Mouse (Mus musculus) kidney, embryonic 15.5 days (tissue): Measurements from ENCODE around the gene Cdca7l. TPM values are rescaled to one million over a fixed set of nuclear protein-coding genes. Genes with fewer than 3 reads are reported as not detected.

Experiments used
- ATAC-seq: fragments of 200-750 bp; cut with Nextera tagmentation; replicated peaks from 2 replicates; pipeline ENCODE4 v1.8.0; 2017; ENCODE audit warnings: moderate TSS enrichment; ENCODE audit not compliant: low FRiP score
- H3K27ac ChIP-seq: fragments of 300-500 bp; sonication (generic); 2 replicates; pipeline ENCODE4 v1.5.1; 2015; ENCODE audit warnings: mild to moderate bottlenecking, inconsistent platforms
- H3K27me3 ChIP-seq: fragments of 300-500 bp; sonication (generic); 2 replicates; pipeline ENCODE4 v1.6.1; 2015; ENCODE audit warnings: inconsistent platforms
- H3K36me3 ChIP-seq: fragments of 300-500 bp; sonication (generic); 2 replicates; pipeline ENCODE4 v1.6.1; 2015; ENCODE audit warnings: inconsistent platforms
- H3K4me1 ChIP-seq: fragments of 300-500 bp; sonication (generic); 2 replicates; pipeline ENCODE4 v1.6.1; 2015; ENCODE audit warnings: inconsistent platforms
- H3K4me2 ChIP-seq: fragments of 300-500 bp; sonication (generic); 2 replicates; pipeline ENCODE4 v1.6.1; 2015; ENCODE audit warnings: moderate library complexity, mild to moderate bottlenecking, inconsistent platforms
- H3K4me3 ChIP-seq: fragments of 300-500 bp; sonication (generic); replicated peaks from 2 replicates; pipeline ENCODE4 v1.5.1; 2015; ENCODE audit warnings: mild to moderate bottlenecking, inconsistent platforms
- H3K9ac ChIP-seq: fragments of 300-500 bp; sonication (generic); 2 replicates; pipeline ENCODE4 v1.6.1; 2015; ENCODE audit warnings: mild to moderate bottlenecking, inconsistent platforms
- H3K9me3 ChIP-seq: fragments of 300-500 bp; sonication (generic); replicated peaks from 2 replicates; pipeline ENCODE4 v1.6.1; 2016; ENCODE audit warnings: inconsistent platforms
- WGBS: fragments of 180-500 bp; shearing (Covaris S2); methylation state at CpG from one replicate; pipeline ENCODE4 v1.1.7; 2015; ENCODE audit warnings: mixed read lengths; 5-methylcytosine and 5-hydroxymethylcytosine counted together
- polyA plus RNA-seq: library from polyadenylated mRNA; unstranded; fragments of >200 nt; fragmentation: Nextera tagmentation; extraction: Ambion mirVana; gene quantifications from 2 replicates; pipeline ENCODE4 v1.2.1, GENCODE M21; 2015

The Cdca7l gene
- polyA plus RNA-seq, 1 experiment from 2014 or later = 56.0 TPM

GRCm38 (mm10) chr12:117844075-117844408 lies 40.0 kb downstream of the Cdca7l start:
- Histone ChIP-seq H3K27me3 (no peaks in the 10 kb centered on the region), H3K27ac (peak overlapping the region; percentile 90), H3K4me1 (peaks cover 16% of the 10 kb centered on the region), H3K4me3 (peak overlapping the region; percentile 87), H3K9me3 (no peaks in the 10 kb centered on the region), H3K36me3 (no peaks in the 10 kb centered on the region), H3K4me2 (peak overlapping the region; percentile 92), H3K9ac (peak overlapping the region; percentile 85)
- under 1% methylated on average over 15 of the region's 15 CpGs for WGBS
- no peak for ATAC-seq

- WGBS = 31% methylated on average over 2 of the region's 2 CpGs
- peak overlapping the region; percentile 33; the same call in 1 of the 2 replicates for H3K9ac ChIP-seq
- peaks cover 16% of the 10 kb centered on the region for H3K4me1 ChIP-seq
- H3K36me3 ChIP-seq = no peaks in the 10 kb centered on the region
- ATAC-seq = no peak
- H3K9me3 ChIP-seq = no peaks in the 10 kb centered on the region
- H3K27me3 ChIP-seq = no peaks in the 10 kb centered on the region
- no peak overlapping the region for H3K27ac ChIP-seq
- peak overlapping the region; percentile 87 for H3K4me3 ChIP-seq
- H3K4me2 ChIP-seq = peak overlapping the region; percentile 92
Measured at GRCm38 (mm10) chr12:117844917-117845316, 40.8 kb downstream of the Cdca7l start.

- Histone ChIP-seq H3K4me2 (no peak overlapping the region), H3K27me3 (no peaks in the 10 kb centered on the region), H3K27ac (no peak overlapping the region), H3K9me3 (no peaks in the 10 kb centered on the region), H3K4me3 (no peak overlapping the region), H3K36me3 (no peaks in the 10 kb centered on the region), H3K4me1 (peaks cover 19% of the 10 kb centered on the region), H3K9ac (no peak overlapping the region)
- no peak for ATAC-seq
- WGBS = 93% methylated on average over 6 of the region's 6 CpGs
Measured at GRCm38 (mm10) chr12:117848621-117849020, 44.5 kb downstream of the Cdca7l start.

- Histone ChIP-seq H3K4me3 (no peak overlapping the region), H3K36me3 (no peaks in the 10 kb centered on the region), H3K9me3 (no peaks in the 10 kb centered on the region), H3K27me3 (no peaks in the 10 kb centered on the region), H3K4me2 (no peak overlapping the region), H3K4me1 (peaks cover 11% of the 10 kb centered on the region), H3K9ac (no peak overlapping the region), H3K27ac (no peak overlapping the region; the same call in 1 of the 2 replicates)
- ATAC-seq = no peak
- 63% methylated on average over 10 of the region's 10 CpGs for WGBS
Measured at GRCm38 (mm10) chr12:117850472-117850871, 46.4 kb downstream of the Cdca7l start.

- H3K36me3 ChIP-seq = no peaks in the 10 kb centered on the region
- H3K4me1 ChIP-seq = peaks cover 6% of the 10 kb centered on the region; the same call in 1 of the 2 replicates
- ATAC-seq = peak; percentile 65; the same call in 1 of the 2 replicates
- H3K9ac ChIP-seq = no peak overlapping the region
- 27% methylated on average over 6 of the region's 6 CpGs for WGBS
- H3K27ac ChIP-seq = no peak overlapping the region
- H3K9me3 ChIP-seq = no peaks in the 10 kb centered on the region
- no peak overlapping the region for H3K4me3 ChIP-seq
- no peaks in the 10 kb centered on the region for H3K27me3 ChIP-seq
- H3K4me2 ChIP-seq = no peak overlapping the region
Measured at GRCm38 (mm10) chr12:117853316-117853715, 49.2 kb downstream of the Cdca7l start.

GRCm38 (mm10) chr12:117857023-117857422 lies 52.9 kb downstream of the Cdca7l start:
- Histone ChIP-seq H3K27ac (no peak overlapping the region), H3K36me3 (no peaks in the 10 kb centered on the region), H3K4me1 (no peaks in the 10 kb centered on the region), H3K9me3 (no peaks in the 10 kb centered on the region), H3K9ac (no peak overlapping the region), H3K4me2 (no peak overlapping the region), H3K4me3 (no peak overlapping the region), H3K27me3 (no peaks in the 10 kb centered on the region)
- ATAC-seq = no peak
- 82% methylated on average over 9 of the region's 9 CpGs for WGBS

GRCm38 (mm10) chr12:117857884-117858283 lies 53.8 kb downstream of the Cdca7l start:
- 77% methylated on average over 6 of the region's 6 CpGs for WGBS
- Histone ChIP-seq H3K4me3 (no peak overlapping the region), H3K4me2 (no peak overlapping the region), H3K4me1 (no peaks in the 10 kb centered on the region), H3K36me3 (no peaks in the 10 kb centered on the region), H3K27me3 (no peaks in the 10 kb centered on the region), H3K27ac (no peak overlapping the region), H3K9me3 (no peaks in the 10 kb centered on the region), H3K9ac (no peak overlapping the region)
- ATAC-seq = no peak

- no peak for ATAC-seq
- WGBS = 72% methylated on average over 7 of the region's 7 CpGs
- no peak overlapping the region for H3K4me2 ChIP-seq
Measured at GRCm38 (mm10) chr12:117860840-117861239, 56.8 kb downstream of the Cdca7l start.

GRCm38 (mm10) chr12:117861249-117861648 lies 57.2 kb downstream of the Cdca7l start:
- no peaks in the 10 kb centered on the region for H3K9me3 ChIP-seq
- no peak for ATAC-seq
- WGBS = 64% methylated on average over 3 of the region's 3 CpGs
- H3K27ac ChIP-seq = no peak overlapping the region
- no peaks in the 10 kb centered on the region for H3K27me3 ChIP-seq
- H3K4me1 ChIP-seq = no peaks in the 10 kb centered on the region
- H3K4me3 ChIP-seq = no peak overlapping the region
- no peak overlapping the region for H3K9ac ChIP-seq
- no peak overlapping the region for H3K4me2 ChIP-seq
- peaks cover 7% of the 10 kb centered on the region; the same call in 1 of the 2 replicates for H3K36me3 ChIP-seq

More at GRCm38 (mm10) chr12:117860840-117861239, 56.8 kb downstream of the Cdca7l start:
- Histone ChIP-seq H3K36me3 (peaks cover 4% of the 10 kb centered on the region; the same call in 1 of the 2 replicates), H3K9me3 (no peaks in the 10 kb centered on the region), H3K4me1 (no peaks in the 10 kb centered on the region), H3K27me3 (no peaks in the 10 kb centered on the region), H3K4me3 (no peak overlapping the region), H3K27ac (no peak overlapping the region), H3K9ac (no peak overlapping the region)

GRCm38 (mm10) chr12:117862655-117863054 lies 58.6 kb downstream of the Cdca7l start:
- 82% methylated on average over 5 of the region's 5 CpGs for WGBS
- H3K4me3 ChIP-seq = no peak overlapping the region

GRCm38 (mm10) chr12:117867708-117868564 lies 63.8 kb downstream of the Cdca7l start:
- Histone ChIP-seq H3K36me3 (peaks cover 69% of the 10 kb centered on the region), H3K4me3 (no peak overlapping the region), H3K4me2 (no peak overlapping the region), H3K9ac (no peak overlapping the region), H3K4me1 (no peaks in the 10 kb centered on the region), H3K9me3 (no peaks in the 10 kb centered on the region), H3K27me3 (no peaks in the 10 kb centered on the region), H3K27ac (no peak overlapping the region; the same call in 1 of the 2 replicates)
- WGBS = 78% methylated on average over 4 of the region's 4 CpGs
- no peak for ATAC-seq

More at GRCm38 (mm10) chr12:117862655-117863054, 58.6 kb downstream of the Cdca7l start:
- no peaks in the 10 kb centered on the region for H3K27me3 ChIP-seq
- no peak overlapping the region for H3K27ac ChIP-seq
- no peaks in the 10 kb centered on the region for H3K9me3 ChIP-seq
- no peak overlapping the region for H3K4me2 ChIP-seq
- no peaks in the 10 kb centered on the region for H3K4me1 ChIP-seq
- ATAC-seq = no peak
- no peak overlapping the region for H3K9ac ChIP-seq
- H3K36me3 ChIP-seq = peaks cover 21% of the 10 kb centered on the region

GRCm38 (mm10) chr12:117872265-117872664 lies 68.2 kb downstream of the Cdca7l start:
- Histone ChIP-seq H3K36me3 (peaks cover 94% of the 10 kb centered on the region), H3K9ac (no peak overlapping the region), H3K27me3 (no peaks in the 10 kb centered on the region), H3K4me2 (no peak overlapping the region), H3K4me3 (no peak overlapping the region), H3K4me1 (no peaks in the 10 kb centered on the region), H3K9me3 (no peaks in the 10 kb centered on the region), H3K27ac (no peak overlapping the region)
- no peak for ATAC-seq
- 80% methylated on average over 5 of the region's 5 CpGs for WGBS
